Mouse (Mus musculus) ES-E14 (cell line): ENCODE results near the gene Kcne4.

Experiments
- HCFC1 ChIP-seq: IDR thresholded peaks from 2 replicates; pipeline ENCODE4 v1.6.1; 2012; ENCODE audit warnings: low read length, inconsistent platforms, borderline replicate concordance; ENCODE audit not compliant: insufficient read depth
- MAFK ChIP-seq: IDR thresholded peaks from 2 replicates; pipeline ENCODE4 v1.6.1; 2014; ENCODE audit warnings: mild to moderate bottlenecking, low read depth, low read length, inconsistent platforms; ENCODE audit not compliant: insufficient read depth
- ZC3H11A ChIP-seq: IDR thresholded peaks from 2 replicates; pipeline ENCODE4 v1.6.1; 2012; ENCODE audit warnings: low read depth, mild to moderate bottlenecking, inconsistent platforms, low read length, borderline replicate concordance
- ZNF384 ChIP-seq: IDR thresholded peaks from 2 replicates; pipeline ENCODE4 v1.6.1; 2012; ENCODE audit warnings: low read depth, low read length, inconsistent platforms

GRCm38 (mm10) chr1:78825246-78825645 is 8.7 kb downstream of the Kcne4 start:
- no peak for TF ChIP-seq HCFC1
- no peak for TF ChIP-seq MAFK
- TF ChIP-seq ZNF384, result no peak
- no peak for TF ChIP-seq ZC3H11A
